Mouse (Mus musculus) stomach, embryonic 16.5 days (tissue): ENCODE results near the gene 1110002E22Rik. TPM values are rescaled to one million over a fixed set of nuclear protein-coding genes. Genes with fewer than 3 reads are reported as not detected.

Source experiments
- ATAC-seq: fragments of 200-750 bp; cut with Nextera tagmentation; 2 replicates; pipeline ENCODE4 v1.8.0; 2017; ENCODE audit warnings: moderate number of reproducible peaks, moderate TSS enrichment; ENCODE audit not compliant: insufficient read depth, low FRiP score
- H3K27ac ChIP-seq: fragments of 300-500 bp; sonication (generic); 2 replicates; pipeline ENCODE4 v1.5.1; 2014; ENCODE audit warnings: low read length
- H3K27me3 ChIP-seq: fragments of 300-500 bp; sonication (generic); 2 replicates; pipeline ENCODE4 v1.6.1; 2014; ENCODE audit warnings: low read length, control low read depth, mixed read lengths; ENCODE audit not compliant: control insufficient read depth, insufficient read depth
- H3K36me3 ChIP-seq: fragments of 300-500 bp; sonication (generic); 2 replicates; pipeline ENCODE4 v1.6.1; 2014; ENCODE audit warnings: low read length; ENCODE audit not compliant: control insufficient read depth, insufficient read depth
- H3K4me1 ChIP-seq: fragments of 300-500 bp; sonication (generic); 2 replicates; pipeline ENCODE4 v1.6.1; 2014; ENCODE audit warnings: low read length, control low read depth, mixed read lengths; ENCODE audit not compliant: control insufficient read depth, insufficient read depth
- H3K4me2 ChIP-seq: fragments of 300-500 bp; sonication (generic); 2 replicates; pipeline ENCODE4 v1.6.1; 2014; ENCODE audit warnings: low read depth, low read length, mixed read lengths
- H3K4me3 ChIP-seq: fragments of 300-500 bp; sonication (generic); replicated peaks from 2 replicates; pipeline ENCODE4 v1.5.1; 2014; ENCODE audit warnings: mild to moderate bottlenecking, low read length
- H3K9ac ChIP-seq: fragments of 300-500 bp; sonication (generic); 2 replicates; pipeline ENCODE4 v1.6.1; 2014; ENCODE audit warnings: low read length
- H3K9me3 ChIP-seq: fragments of 300-500 bp; sonication (generic); replicated peaks from 2 replicates; pipeline ENCODE4 v1.6.1; 2016; ENCODE audit warnings: low read length, control low read depth; ENCODE audit not compliant: control insufficient read depth
- WGBS: fragments of 180-500 bp; shearing (Covaris S2); extraction: QIAGEN DNeasy Blood & Tissue Kit; methylation state at CpG from one replicate; pipeline ENCODE4 v1.1.7; 2014; 5-methylcytosine and 5-hydroxymethylcytosine counted together
- polyA plus RNA-seq: library from polyadenylated mRNA; unstranded; fragments of >200 nt; fragmentation: Nextera tagmentation; extraction: Ambion mirVana; gene quantifications from 2 replicates; pipeline ENCODE4 v1.2.1, GENCODE M21; 2015

1110002E22Rik gene
- polyA plus RNA-seq, 1 experiment from 2014 or later: 1.4 TPM

GRCm38 (mm10) chr3:138083896-138084295, 19.0 kb downstream of the 1110002E22Rik start:
- H3K9me3 ChIP-seq: no peaks in the 10 kb centered on the region
- no peak for ATAC-seq
- no peaks in the 10 kb centered on the region; the same call in 1 of the 2 replicates for H3K4me1 ChIP-seq
- no peak overlapping the region for H3K4me2 ChIP-seq
- no peak overlapping the region for H3K9ac ChIP-seq
- H3K36me3 ChIP-seq: no peaks in the 10 kb centered on the region
- no peak overlapping the region for H3K27ac ChIP-seq
- no peaks in the 10 kb centered on the region for H3K27me3 ChIP-seq
- no peak overlapping the region for H3K4me3 ChIP-seq
- WGBS: 80% methylated on average over 4 of the region's 4 CpGs

GRCm38 (mm10) chr3:138095301-138095700, 30.4 kb downstream of the 1110002E22Rik start:
- Histone ChIP-seq H3K4me3 (no peak overlapping the region), H3K27me3 (no peaks in the 10 kb centered on the region), H3K4me1 (peaks cover 3% of the 10 kb centered on the region; the same call in 1 of the 2 replicates), H3K27ac (no peak overlapping the region), H3K4me2 (no peak overlapping the region), H3K9ac (no peak overlapping the region), H3K9me3 (no peaks in the 10 kb centered on the region), H3K36me3 (no peaks in the 10 kb centered on the region)
- WGBS: 62% methylated on average over 3 of the region's 3 CpGs
- ATAC-seq: no peak

DNA sequence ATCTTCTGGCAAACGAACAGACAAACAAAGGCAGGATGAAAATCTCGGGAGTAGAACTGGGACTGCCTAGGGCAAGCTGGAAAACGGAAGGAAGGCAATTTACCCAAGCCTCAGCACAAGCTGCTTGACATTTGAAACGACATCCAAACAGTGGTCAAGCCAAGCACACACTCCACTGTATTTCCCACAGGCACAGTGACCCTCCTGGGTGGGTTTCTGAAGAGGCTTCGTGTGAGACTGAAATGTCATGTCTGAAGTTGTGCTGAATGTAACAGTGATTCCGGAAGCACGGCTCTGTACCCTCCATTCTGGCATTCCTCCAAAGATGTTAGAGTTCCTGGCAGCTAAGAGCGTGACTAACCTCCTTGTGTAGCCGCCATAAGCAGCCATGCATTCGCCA, 30.9 kb downstream of the 1110002E22Rik start:
- no peak overlapping the region for H3K4me2 ChIP-seq
- H3K27ac ChIP-seq: no peak overlapping the region
- no peaks in the 10 kb centered on the region for H3K9me3 ChIP-seq
- ATAC-seq: no peak
- no peak overlapping the region for H3K4me3 ChIP-seq
- no peaks in the 10 kb centered on the region for H3K36me3 ChIP-seq
- WGBS: 68% methylated on average over 10 of the region's 10 CpGs
- no peak overlapping the region for H3K9ac ChIP-seq
- peaks cover 3% of the 10 kb centered on the region; the same call in 1 of the 2 replicates for H3K4me1 ChIP-seq
- no peaks in the 10 kb centered on the region for H3K27me3 ChIP-seq

GRCm38 (mm10) chr3:138096263-138097028, 31.6 kb downstream of the 1110002E22Rik start:
- H3K9me3 ChIP-seq: no peaks in the 10 kb centered on the region
- no peak overlapping the region for H3K9ac ChIP-seq
- no peaks in the 10 kb centered on the region for H3K27me3 ChIP-seq
- no peaks in the 10 kb centered on the region for H3K36me3 ChIP-seq
- H3K27ac ChIP-seq: no peak overlapping the region
- no peak for ATAC-seq
- no peak overlapping the region for H3K4me3 ChIP-seq
- WGBS: 78% methylated on average over 19 of the region's 19 CpGs
- H3K4me2 ChIP-seq: no peak overlapping the region
- peaks cover 3% of the 10 kb centered on the region; the same call in 1 of the 2 replicates for H3K4me1 ChIP-seq

DNA sequence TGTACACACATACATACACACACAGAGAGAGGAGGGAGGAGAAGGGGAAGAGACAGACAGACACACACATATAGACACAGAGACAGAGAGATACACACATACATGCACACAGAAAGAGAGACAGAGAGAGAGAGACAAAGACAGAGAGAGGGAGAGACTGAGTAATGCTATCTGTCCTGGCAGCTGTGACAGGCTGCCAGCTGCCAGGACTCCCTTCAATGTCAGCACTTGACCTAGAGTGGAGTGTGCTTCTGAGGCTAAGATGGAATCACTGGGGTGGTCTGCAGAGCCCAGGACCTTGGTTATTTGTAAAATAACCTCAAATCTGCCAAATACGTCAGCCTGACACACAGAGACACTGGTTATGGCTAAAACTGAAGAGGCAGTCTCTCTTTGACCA, 32.9 kb downstream of the 1110002E22Rik start:
- WGBS: 67% methylated on average over 1 of the region's 1 CpGs
- 0 out of 2 replicates have a peak, but pooled peaks have one; percentile 13 for ATAC-seq
- Histone ChIP-seq H3K4me3 (no peak overlapping the region), H3K9me3 (no peaks in the 10 kb centered on the region), H3K27ac (peak overlapping the region; percentile 5; the same call in 1 of the 2 replicates), H3K4me2 (no peak overlapping the region), H3K36me3 (no peaks in the 10 kb centered on the region), H3K9ac (no peak overlapping the region), H3K27me3 (no peaks in the 10 kb centered on the region), H3K4me1 (peaks cover 3% of the 10 kb centered on the region; the same call in 1 of the 2 replicates)

DNA sequence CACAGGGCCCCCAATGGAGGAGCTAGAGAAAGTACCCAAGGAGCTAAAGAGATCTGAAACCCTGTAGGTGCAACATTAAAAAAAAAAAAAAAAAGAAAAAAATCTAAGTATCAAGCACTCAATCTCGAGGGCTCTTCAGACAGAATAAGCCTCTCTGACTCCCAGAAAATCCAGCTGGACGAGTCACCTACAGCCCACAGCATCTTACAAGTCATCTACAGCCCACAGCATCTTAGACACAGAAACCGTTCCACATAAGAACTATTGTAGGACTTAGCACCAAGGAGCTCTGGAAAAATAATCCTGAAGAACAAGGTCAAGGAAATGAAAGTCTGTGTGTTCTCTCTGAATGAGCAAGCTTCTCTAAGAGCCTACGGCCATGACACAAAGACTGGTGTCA, 37.1 kb downstream of the 1110002E22Rik start:
- no peaks in the 10 kb centered on the region for H3K27me3 ChIP-seq
- WGBS: 88% methylated on average over 4 of the region's 4 CpGs
- H3K27ac ChIP-seq: no peak overlapping the region
- H3K4me2 ChIP-seq: no peak overlapping the region
- no peaks in the 10 kb centered on the region for H3K9me3 ChIP-seq
- 0 out of 2 replicates have a peak, but pooled peaks cover 3% of the 10 kb centered on the region for H3K4me1 ChIP-seq
- no peaks in the 10 kb centered on the region for H3K36me3 ChIP-seq
- no peak for ATAC-seq
- H3K4me3 ChIP-seq: no peak overlapping the region
- no peak overlapping the region for H3K9ac ChIP-seq

GRCm38 (mm10) chr3:138103690-138104089, 38.8 kb downstream of the 1110002E22Rik start:
- H3K4me1 ChIP-seq: no peaks in the 10 kb centered on the region
- WGBS: 89% methylated on average over 4 of the region's 4 CpGs
- no peaks in the 10 kb centered on the region for H3K27me3 ChIP-seq
- no peaks in the 10 kb centered on the region for H3K9me3 ChIP-seq
- no peaks in the 10 kb centered on the region for H3K36me3 ChIP-seq
- H3K4me3 ChIP-seq: no peak overlapping the region
- ATAC-seq: no peak
- H3K27ac ChIP-seq: no peak overlapping the region
- no peak overlapping the region for H3K4me2 ChIP-seq
- H3K9ac ChIP-seq: no peak overlapping the region

DNA sequence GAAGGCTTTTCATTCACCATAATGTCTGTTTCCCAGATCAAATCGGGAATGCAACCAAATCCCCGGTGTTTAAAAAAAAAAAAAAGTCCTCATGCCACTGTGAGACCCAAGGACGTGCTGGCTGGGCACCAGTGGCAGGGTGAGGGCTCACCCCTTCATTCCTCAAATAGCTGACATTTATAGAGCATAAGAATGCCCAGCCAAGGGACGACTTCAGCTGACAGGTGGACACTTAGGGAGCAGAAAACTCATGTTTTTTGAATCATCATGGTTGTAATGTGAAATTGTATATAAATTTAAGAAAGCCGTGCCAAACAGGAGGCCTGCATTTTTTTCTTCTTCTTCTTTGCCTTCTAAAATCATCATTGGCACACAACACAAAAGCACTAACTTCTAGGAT, 40.2 kb downstream of the 1110002E22Rik start:
- Histone ChIP-seq H3K27me3 (no peaks in the 10 kb centered on the region), H3K4me2 (no peak overlapping the region), H3K9me3 (no peaks in the 10 kb centered on the region), H3K9ac (no peak overlapping the region), H3K36me3 (no peaks in the 10 kb centered on the region), H3K27ac (no peak overlapping the region), H3K4me3 (no peak overlapping the region), H3K4me1 (no peaks in the 10 kb centered on the region)
- ATAC-seq: no peak
- 68% methylated on average over 5 of the region's 5 CpGs for WGBS

GRCm38 (mm10) chr3:138106887-138107286, 42.0 kb downstream of the 1110002E22Rik start:
- no peak for ATAC-seq
- Histone ChIP-seq H3K27ac (no peak overlapping the region), H3K27me3 (no peaks in the 10 kb centered on the region), H3K9me3 (no peaks in the 10 kb centered on the region), H3K4me2 (no peak overlapping the region), H3K4me1 (no peaks in the 10 kb centered on the region), H3K9ac (no peak overlapping the region), H3K36me3 (no peaks in the 10 kb centered on the region), H3K4me3 (no peak overlapping the region)
- 91% methylated on average over 10 of the region's 10 CpGs for WGBS
